Mouse (Mus musculus): ENCODE data around the gene Hist1h4j.

GRCm38 (mm10) chr13:21784311-21784710, 49.4 kb downstream of the Hist1h4j start:
- no peak for TF ChIP-seq EP300 (IDR thresholded peaks at IDR 0.05; ENCODE audit: insufficient read depth, low read depth, low read length)
- TF ChIP-seq CTCF (IDR thresholded peaks at IDR 0.05; ENCODE audit: low read depth, low read length), result no peak
